Mouse (Mus musculus) kidney, adult 2 months (tissue): ENCODE results near the gene Nuak2. TPM values are rescaled to one million over a fixed set of nuclear protein-coding genes. Genes with fewer than 3 reads are reported as not detected.

Source experiments
- DNase-seq: peaks from one replicate; pipeline ENCODE4 v3.0.0; 2021
- H3K27ac ChIP-seq: fragments of 200-500 bp; 2 replicates; pipeline ENCODE4 v1.5.1; 2012; ENCODE audit warnings: low read depth, low read length, control low read depth, inconsistent platforms; ENCODE audit not compliant: insufficient read depth
- H3K27me3 ChIP-seq: fragments of 200-500 bp; replicated peaks from 2 replicates; pipeline ENCODE4 v1.6.1; 2012; ENCODE audit warnings: mild to moderate bottlenecking, moderate library complexity, low read length, inconsistent platforms; ENCODE audit not compliant: control insufficient read depth, insufficient read depth
- H3K36me3 ChIP-seq: fragments of 200-500 bp; 2 replicates; pipeline ENCODE4 v1.6.1; 2012; ENCODE audit warnings: mild to moderate bottlenecking, moderate library complexity, low read length, inconsistent platforms; ENCODE audit not compliant: control insufficient read depth, insufficient read depth
- H3K4me1 ChIP-seq: fragments of 200-500 bp; 2 replicates; pipeline ENCODE4 v1.6.1; 2011; ENCODE audit warnings: low read length; ENCODE audit not compliant: control insufficient read depth, insufficient read depth
- H3K4me3 ChIP-seq: fragments of 200-500 bp; 2 replicates; pipeline ENCODE4 v1.5.1; 2011; ENCODE audit warnings: mild to moderate bottlenecking, low read depth, low read length, control low read depth; ENCODE audit not compliant: insufficient read depth
- CTCF ChIP-seq: fragments of 200-500 bp; conservative IDR thresholded peaks from 2 replicates; pipeline ENCODE4 v1.5.1; 2011; ENCODE audit warnings: low read depth, mild to moderate bottlenecking, control low read depth, low read length, moderate library complexity, mixed read lengths; ENCODE audit not compliant: insufficient read depth, insufficient read length
- POLR2A ChIP-seq: fragments of 200-500 bp; IDR thresholded peaks from one replicate; pipeline ENCODE4 v1.6.1; 2011; ENCODE audit warnings: low read depth, low read length, control low read depth
- WGBS: fragments of 180-500 bp; shearing (Covaris S2); methylation state at CpG from one replicate; pipeline ENCODE4 v1.1.7; 2018; 5-methylcytosine and 5-hydroxymethylcytosine counted together
- polyA plus RNA-seq: library from polyadenylated mRNA; depleted of rRNA; stranded (reverse); fragments of >200 nt; gene quantifications from 2 replicates; pipeline ENCODE4 v1.2.3, GENCODE M21; 2012

The Nuak2 gene
- polyA plus RNA-seq, 1 experiment = 56.1 TPM

DNA sequence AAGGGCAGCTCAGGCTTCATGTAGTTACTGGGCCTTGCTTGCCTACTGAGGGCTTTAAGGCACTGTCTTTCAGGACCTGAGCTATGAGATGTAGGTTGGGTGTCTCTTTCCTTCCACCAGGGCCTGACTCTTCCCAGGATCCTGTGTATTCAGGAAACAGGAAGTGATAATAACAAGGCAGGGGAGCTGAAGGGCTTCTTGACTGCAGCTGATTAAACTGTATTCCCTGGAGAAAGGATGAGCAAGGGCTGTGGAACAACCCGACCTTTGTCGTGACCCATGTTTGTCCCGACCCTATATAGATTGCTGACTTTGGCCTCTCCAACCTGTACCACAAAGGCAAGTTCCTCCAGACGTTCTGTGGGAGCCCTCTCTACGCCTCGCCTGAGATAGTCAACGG, 13.7 kb downstream of the Nuak2 start:
- no peak for TF ChIP-seq POLR2A
- TF ChIP-seq CTCF = no peak
- H3K27me3 ChIP-seq = no peaks in the 10 kb centered on the region
- H3K36me3 ChIP-seq = peaks cover 22% of the 10 kb centered on the region
- peaks cover 61% of the 10 kb centered on the region for H3K4me1 ChIP-seq
- H3K4me3 ChIP-seq = no peak overlapping the region
- peak overlapping the region; percentile 13; the same call in 1 of the 2 replicates for H3K27ac ChIP-seq
- no peak for DNase-seq
- 54% methylated on average over 7 of the region's 7 CpGs for WGBS

DNA sequence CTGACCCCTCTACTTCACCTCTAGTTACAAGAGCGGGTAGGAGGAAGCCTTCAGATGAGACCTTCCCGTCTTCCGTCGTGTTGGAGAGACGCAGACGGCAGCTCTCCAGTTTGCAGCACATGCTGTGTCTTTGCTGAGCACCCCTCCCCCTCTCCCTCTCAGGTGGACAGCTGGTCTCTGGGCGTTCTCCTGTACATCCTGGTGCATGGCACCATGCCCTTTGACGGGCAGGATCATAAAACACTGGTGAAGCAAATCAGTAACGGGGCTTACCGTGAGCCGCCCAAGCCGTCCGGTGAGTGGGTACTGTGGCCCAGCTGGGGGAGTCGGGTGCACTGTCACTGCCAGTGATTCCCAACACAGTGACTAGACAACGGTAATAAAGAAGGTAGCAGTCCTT, 14.5 kb downstream of the Nuak2 start:
- H3K36me3 ChIP-seq = peaks cover 22% of the 10 kb centered on the region
- no peaks in the 10 kb centered on the region for H3K27me3 ChIP-seq
- TF ChIP-seq POLR2A (no peak), CTCF (no peak)
- WGBS = 42% methylated on average over 15 of the region's 15 CpGs
- H3K27ac ChIP-seq = peak overlapping the region; percentile 13; the same call in 1 of the 2 replicates
- DNase-seq = no peak
- no peak overlapping the region for H3K4me3 ChIP-seq
- peaks cover 65% of the 10 kb centered on the region for H3K4me1 ChIP-seq

DNA sequence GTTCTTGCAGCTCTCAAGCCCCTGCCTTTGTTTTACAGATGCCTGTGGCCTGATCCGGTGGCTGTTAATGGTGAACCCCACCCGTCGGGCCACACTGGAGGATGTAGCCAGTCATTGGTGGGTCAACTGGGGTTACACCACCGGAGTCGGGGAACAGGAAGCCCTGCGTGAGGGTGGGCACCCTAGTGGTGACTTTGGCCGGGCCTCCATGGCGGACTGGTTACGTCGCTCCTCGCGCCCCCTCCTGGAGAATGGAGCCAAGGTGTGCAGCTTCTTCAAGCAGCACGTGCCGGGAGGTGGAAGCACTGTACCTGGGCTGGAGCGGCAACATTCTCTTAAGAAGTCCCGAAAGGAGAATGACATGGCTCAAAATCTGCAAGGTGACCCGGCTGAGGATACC, 15.4 kb downstream of the Nuak2 start:
- Histone ChIP-seq H3K27ac (no peak overlapping the region), H3K4me3 (no peak overlapping the region), H3K4me1 (peaks cover 73% of the 10 kb centered on the region), H3K36me3 (peaks cover 22% of the 10 kb centered on the region), H3K27me3 (no peaks in the 10 kb centered on the region)
- TF ChIP-seq CTCF (no peak), POLR2A (no peak)
- WGBS = 59% methylated on average over 17 of the region's 17 CpGs
- no peak for DNase-seq

DNA sequence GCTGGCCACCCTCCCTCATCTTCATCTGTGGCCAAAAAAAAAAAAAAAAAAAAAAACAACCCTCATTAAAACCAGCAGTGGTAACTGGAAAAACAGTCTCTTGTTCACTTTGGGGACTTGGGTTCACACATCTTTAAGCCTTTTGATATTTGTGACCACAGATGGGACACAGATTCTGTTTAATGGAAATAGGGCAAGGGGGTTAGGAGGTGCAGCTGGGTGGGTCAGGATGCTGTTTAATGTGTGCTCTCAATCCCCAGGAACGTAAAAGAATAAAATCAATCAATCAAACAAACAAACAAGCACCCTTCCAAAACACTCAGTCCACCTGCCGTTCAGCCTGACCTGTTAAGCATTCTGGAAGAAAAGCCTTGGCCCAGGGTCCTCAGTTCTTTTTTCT, 17.3 kb downstream of the Nuak2 start:
- Histone ChIP-seq H3K27ac (peak overlapping the region; percentile 49), H3K4me3 (no peak overlapping the region), H3K36me3 (peaks cover 16% of the 10 kb centered on the region), H3K4me1 (peaks cover 72% of the 10 kb centered on the region), H3K27me3 (no peaks in the 10 kb centered on the region)
- no peak for TF ChIP-seq POLR2A
- TF ChIP-seq CTCF = no peak
- no peak for DNase-seq
- WGBS = 8% methylated on average over 2 of the region's 2 CpGs

DNA sequence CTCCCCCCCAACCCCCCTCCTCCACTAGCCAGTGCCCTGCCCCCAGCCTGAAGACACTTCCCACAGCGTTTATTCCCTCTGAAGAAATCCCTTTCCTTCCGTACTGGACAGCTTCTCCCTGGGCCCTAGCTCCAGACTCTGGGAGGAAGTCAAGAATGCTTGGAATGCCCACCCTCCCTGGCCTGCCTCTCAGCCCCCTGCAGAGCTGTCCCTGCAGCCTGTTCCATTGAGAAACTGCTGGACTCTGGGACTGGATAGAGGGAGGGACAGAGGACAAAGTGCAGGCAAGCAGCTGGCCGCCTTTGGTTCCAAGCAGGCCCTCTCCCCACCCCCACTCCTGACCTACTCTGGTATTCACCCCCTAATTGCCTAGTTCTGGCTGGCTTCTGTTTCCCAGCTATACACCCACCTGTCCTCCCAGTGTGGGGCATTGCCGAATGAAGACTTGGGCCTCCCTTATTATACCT, 17.8 kb downstream of the Nuak2 start:
- Histone ChIP-seq H3K36me3 (peaks cover 16% of the 10 kb centered on the region), H3K27ac (peak overlapping the region; percentile 91), H3K27me3 (no peaks in the 10 kb centered on the region), H3K4me1 (peaks cover 73% of the 10 kb centered on the region), H3K4me3 (no peak overlapping the region)
- WGBS = 3% methylated on average over 4 of the region's 4 CpGs
- TF ChIP-seq POLR2A (no peak), CTCF (no peak)
- peak; percentile 97 for DNase-seq

DNA sequence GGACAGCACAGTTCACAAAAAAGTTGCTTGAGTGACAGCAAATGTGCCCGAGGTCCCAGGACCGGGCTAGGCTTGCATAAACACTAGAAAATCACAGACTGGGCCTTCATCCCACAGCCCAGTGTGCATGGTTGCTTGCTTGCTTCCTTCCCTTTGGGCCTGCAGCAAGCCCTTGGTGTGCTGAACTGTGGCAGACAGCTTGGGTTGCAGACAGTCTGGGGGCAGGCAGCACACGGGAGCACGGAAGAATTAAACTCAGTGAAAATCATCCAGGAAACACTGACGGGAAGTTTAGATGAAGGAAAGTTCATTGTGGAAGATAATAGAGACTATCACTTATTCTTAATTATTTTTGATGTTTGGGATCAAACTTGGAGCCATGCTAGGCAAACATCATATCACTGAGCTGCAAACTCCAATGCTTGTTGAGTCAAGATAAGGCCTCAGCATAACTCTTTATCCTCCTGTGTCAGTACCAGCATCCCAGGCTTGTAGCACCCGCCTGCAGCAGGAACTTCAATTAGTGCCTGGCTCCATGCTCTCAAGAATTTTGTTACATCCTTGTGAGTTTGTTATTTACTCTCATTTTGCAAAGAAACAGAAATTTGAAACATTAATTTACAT, 18.4 kb downstream of the Nuak2 start:
- Histone ChIP-seq H3K27ac (peak overlapping the region; percentile 91), H3K4me3 (no peak overlapping the region), H3K4me1 (peaks cover 74% of the 10 kb centered on the region), H3K27me3 (no peaks in the 10 kb centered on the region), H3K36me3 (peaks cover 16% of the 10 kb centered on the region)
- WGBS = 19% methylated on average over 6 of the region's 6 CpGs
- no peak for DNase-seq
- TF ChIP-seq POLR2A (no peak), CTCF (no peak)

DNA sequence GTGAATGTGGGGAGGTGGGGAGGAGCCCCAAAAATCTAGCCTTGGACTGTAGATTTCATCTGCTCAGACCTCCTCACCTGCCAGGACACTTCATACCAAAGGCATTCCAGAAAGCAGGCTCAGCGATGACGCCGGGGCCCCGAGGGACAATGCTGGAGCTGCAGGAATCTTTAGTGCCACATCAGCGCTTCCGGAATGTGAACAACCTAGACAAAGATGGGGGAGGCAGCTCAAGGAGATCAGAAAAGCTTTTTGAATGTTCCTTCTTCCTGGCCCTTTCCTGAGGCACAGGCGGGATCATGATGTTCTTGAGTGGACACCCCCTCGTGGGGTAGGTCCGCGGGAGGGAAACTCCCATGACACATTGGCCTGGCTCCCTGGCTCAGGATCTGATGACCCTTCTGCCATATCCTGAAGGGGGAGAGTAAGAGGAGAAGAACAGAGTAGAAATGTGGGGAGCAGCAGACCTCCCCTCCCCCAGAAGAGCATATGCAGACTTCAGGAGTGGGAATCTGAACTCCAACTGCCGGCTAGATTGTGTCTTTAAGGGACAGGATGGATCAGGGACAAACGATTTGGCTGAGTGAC, 19.5 kb downstream of the Nuak2 start:
- Histone ChIP-seq H3K4me1 (peaks cover 64% of the 10 kb centered on the region), H3K4me3 (no peak overlapping the region), H3K36me3 (peaks cover 9% of the 10 kb centered on the region; the same call in 1 of the 2 replicates), H3K27me3 (no peaks in the 10 kb centered on the region), H3K27ac (peak overlapping the region; percentile 91)
- 9% methylated on average over 12 of the region's 12 CpGs for WGBS
- DNase-seq = peak; percentile 91
- no peak for TF ChIP-seq CTCF
- TF ChIP-seq POLR2A = no peak
